Mouse (Mus musculus): ENCODE measurements around the gene Lrrc74a. TPM values are rescaled to one million over a fixed set of nuclear protein-coding genes. Genes with fewer than 3 reads are reported as not detected.
A peak's percentile ranks its signal among the peaks of the same experiment; 100 is the strongest.

Gene Lrrc74a
- total and polyA plus RNA-seq, 2 experiments = not detected

- WGBS = 96% methylated on average over 4 of the region's 4 CpGs
- Histone ChIP-seq H3K79me2 (ENCODE audit: control insufficient read depth, insufficient read depth, low read length) (no peaks in the 10 kb centered on the region), H3K27ac (replicated peaks; ENCODE audit: insufficient read depth, low read depth, low read length) (no peak overlapping the region), H3K4me3 (ENCODE audit: insufficient read depth, low read depth, low read length) (no peak overlapping the region), H3K36me3 (ENCODE audit: control insufficient read depth, insufficient read depth, low read length) (no peaks in the 10 kb centered on the region), H3K4me1 (ENCODE audit: control insufficient read depth, insufficient read depth, low read length) (no peaks in the 10 kb centered on the region; the same call in 1 of the 2 replicates), H3K27me3 (ENCODE audit: control insufficient read depth, insufficient read depth, low read length) (no peaks in the 10 kb centered on the region), H3K9ac (ENCODE audit: low read depth, low read length) (no peak overlapping the region)
- no peak for DNase-seq (ENCODE audit: extremely low read depth, low read depth, low spot score)
- TF ChIP-seq POLR2A (IDR thresholded peaks at IDR 0.05; ENCODE audit: extremely low read depth, insufficient read depth, low read length) (no peak), CTCF (IDR thresholded peaks at IDR 0.05; ENCODE audit: low read depth, low read length) (no peak)
These were observed 74.7 kb downstream of the Lrrc74a start for GRCm38 (mm10) chr12:86808856-86809255.

- Histone ChIP-seq H3K79me2 (ENCODE audit: control insufficient read depth, insufficient read depth, low read length) (no peaks in the 10 kb centered on the region), H3K36me3 (ENCODE audit: control insufficient read depth, insufficient read depth, low read length) (no peaks in the 10 kb centered on the region), H3K9ac (ENCODE audit: low read depth, low read length) (no peak overlapping the region), H3K4me3 (ENCODE audit: insufficient read depth, low read depth, low read length) (no peak overlapping the region), H3K4me1 (ENCODE audit: control insufficient read depth, insufficient read depth, low read length) (no peaks in the 10 kb centered on the region; the same call in 1 of the 2 replicates), H3K27me3 (ENCODE audit: control insufficient read depth, insufficient read depth, low read length) (no peaks in the 10 kb centered on the region), H3K27ac (replicated peaks; ENCODE audit: insufficient read depth, low read depth, low read length) (no peak overlapping the region)
- TF ChIP-seq POLR2A (IDR thresholded peaks at IDR 0.05; ENCODE audit: extremely low read depth, insufficient read depth, low read length) (no peak), CTCF (IDR thresholded peaks at IDR 0.05; ENCODE audit: low read depth, low read length) (no peak)
- WGBS = 84% methylated on average over 1 of the region's 1 CpGs
- DNase-seq (ENCODE audit: extremely low read depth, low read depth, low spot score) = no peak
These were observed 75.9 kb downstream of the Lrrc74a start for GRCm38 (mm10) chr12:86810040-86810439.

GRCm38 (mm10) chr12:86810725-86811444, 76.7 kb downstream of the Lrrc74a start:
- H3K4me1 ChIP-seq (ENCODE audit: control insufficient read depth, insufficient read depth, low read length) = no peaks in the 10 kb centered on the region; the same call in 1 of the 2 replicates
- H3K27ac ChIP-seq (replicated peaks; ENCODE audit: insufficient read depth, low read depth, low read length) = peak overlapping the region; percentile 58
- no peak overlapping the region for H3K4me3 ChIP-seq (ENCODE audit: insufficient read depth, low read depth, low read length)
- WGBS = 76% methylated on average over 11 of the region's 11 CpGs
- no peaks in the 10 kb centered on the region for H3K27me3 ChIP-seq (ENCODE audit: control insufficient read depth, insufficient read depth, low read length)
- no peak for DNase-seq (ENCODE audit: extremely low read depth, low read depth, low spot score)
- H3K79me2 ChIP-seq (ENCODE audit: control insufficient read depth, insufficient read depth, low read length) = no peaks in the 10 kb centered on the region
- TF ChIP-seq POLR2A (IDR thresholded peaks at IDR 0.05; ENCODE audit: extremely low read depth, insufficient read depth, low read length) (no peak), CTCF (IDR thresholded peaks at IDR 0.05; ENCODE audit: low read depth, low read length) (no peak)
- H3K9ac ChIP-seq (ENCODE audit: low read depth, low read length) = no peak overlapping the region
- no peaks in the 10 kb centered on the region for H3K36me3 ChIP-seq (ENCODE audit: control insufficient read depth, insufficient read depth, low read length)

GRCm38 (mm10) chr12:86812782-86813181, 78.6 kb downstream of the Lrrc74a start:
- TF ChIP-seq POLR2A (IDR thresholded peaks at IDR 0.05; ENCODE audit: extremely low read depth, insufficient read depth, low read length) (no peak), CTCF (IDR thresholded peaks at IDR 0.05; ENCODE audit: low read depth, low read length) (no peak)
- Histone ChIP-seq H3K4me3 (ENCODE audit: insufficient read depth, low read depth, low read length) (no peak overlapping the region), H3K27ac (replicated peaks; ENCODE audit: insufficient read depth, low read depth, low read length) (no peak overlapping the region), H3K4me1 (ENCODE audit: control insufficient read depth, insufficient read depth, low read length) (peaks cover 5% of the 10 kb centered on the region), H3K27me3 (ENCODE audit: control insufficient read depth, insufficient read depth, low read length) (no peaks in the 10 kb centered on the region), H3K9ac (ENCODE audit: low read depth, low read length) (no peak overlapping the region), H3K36me3 (ENCODE audit: control insufficient read depth, insufficient read depth, low read length) (no peaks in the 10 kb centered on the region), H3K79me2 (ENCODE audit: control insufficient read depth, insufficient read depth, low read length) (no peaks in the 10 kb centered on the region)
- no peak for DNase-seq (ENCODE audit: extremely low read depth, low read depth, low spot score)
- 92% methylated on average over 3 of the region's 3 CpGs for WGBS

Other genes starting within 250 kb of the Lrrc74a start
- 0.74 and 0.94 TPM in 2 replicates for gene Vash1, start 55.7 kb upstream of the Lrrc74a start, total RNA-seq (2014; rRNA removed)
- 0.80 and 0.88 TPM in 2 replicates for gene Vash1, start 55.7 kb upstream of the Lrrc74a start, polyA plus RNA-seq (2012; rRNA removed)
- gene Angel1, start 7.9 kb upstream of the Lrrc74a start, total RNA-seq (2014; rRNA removed) = 1.1 and 1.7 TPM in 2 replicates
- 4.1 and 5.2 TPM in 2 replicates for gene Angel1, start 7.9 kb upstream of the Lrrc74a start, polyA plus RNA-seq (2012; rRNA removed)
- 6.8 and 9.3 TPM in 2 replicates for gene Irf2bpl, start 150.4 kb downstream of the Lrrc74a start, total RNA-seq (2014; rRNA removed)
- 10.5 and 10.8 TPM in 2 replicates for gene Irf2bpl, start 150.4 kb downstream of the Lrrc74a start, polyA plus RNA-seq (2012; rRNA removed)
- gene Cipc, start 212.7 kb downstream of the Lrrc74a start, total RNA-seq (2014; rRNA removed) = 15.7 and 26.4 TPM in 2 replicates
- 28.4 and 36.0 TPM in 2 replicates for gene Cipc, start 212.7 kb downstream of the Lrrc74a start, polyA plus RNA-seq (2012; rRNA removed)